Comparison of ENCODE assay signal across 8 mouse cellular contexts in the genomic region with DNA sequence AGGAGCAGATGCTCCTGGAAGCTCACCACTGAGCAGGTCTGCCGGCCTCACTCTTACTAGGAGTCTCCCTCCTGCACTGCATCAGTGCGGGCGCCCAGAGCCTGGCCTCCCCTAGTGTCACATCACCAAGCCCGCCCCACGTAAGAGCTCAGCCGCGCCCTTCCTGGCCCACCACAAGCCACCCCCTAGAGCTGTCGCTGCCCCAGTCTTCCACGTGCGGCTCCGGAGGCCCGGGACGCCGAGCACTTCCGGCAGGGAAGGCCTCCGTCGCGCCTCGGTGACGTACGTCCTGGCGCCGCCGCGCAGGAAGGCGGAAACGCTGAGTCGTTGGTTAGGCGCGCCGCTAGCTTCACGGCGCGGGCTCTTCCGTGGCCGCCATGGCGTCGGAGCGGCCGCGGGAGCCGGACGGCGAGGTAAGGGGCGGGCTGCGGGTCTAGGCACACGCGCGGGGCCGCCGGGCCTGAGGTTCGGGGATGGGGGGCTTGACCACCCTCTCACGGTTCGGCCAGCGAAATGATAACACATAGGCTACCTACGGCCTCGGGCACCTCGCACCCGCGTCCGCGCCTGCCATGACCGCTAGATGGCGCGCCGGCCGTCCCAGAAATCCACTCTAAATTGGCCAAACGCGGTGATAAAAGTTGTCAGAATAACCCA. TPM values are rescaled to one million over a fixed set of nuclear protein-coding genes. Genes with fewer than 3 reads are reported as not detected.
DNase-seq lines count a peak whose midpoint lies in the region; ATAC-seq and TF ChIP-seq lines count a peak whose summit lies in the region.

A gene (plus strand): TSS at position 290 of the 657 bp plus-strand sequence.

- H3K27me3 ChIP-seq in CH12.LX (replicated peaks) = no peaks in the 10 kb centered on the region
- H3K27me3 ChIP-seq in forebrain, embryonic 12.5 days = no peaks in the 10 kb centered on the region
- H3K27me3 ChIP-seq in heart, postnatal 0 days (ENCODE audit: control insufficient read depth, insufficient read depth, low read length) = no peaks in the 10 kb centered on the region
- no peaks in the 10 kb centered on the region for H3K27me3 ChIP-seq in liver, embryonic 16.5 days (ENCODE audit: control insufficient read depth, insufficient read depth, low read depth, low read length)
- no peaks in the 10 kb centered on the region for H3K27me3 ChIP-seq in neural tube, embryonic 13.5 days
- no peaks in the 10 kb centered on the region for H3K27me3 ChIP-seq in testis, adult 2 months (ENCODE audit: control insufficient read depth, insufficient read depth, low read length)

- ATAC-seq in forebrain, embryonic 12.5 days (ENCODE audit: low FRiP score) = peak; percentile 98
- ATAC-seq in heart, postnatal 0 days (ENCODE audit: insufficient read depth, low read depth) = peak; percentile 95
- peak; percentile 90 for ATAC-seq in liver, embryonic 16.5 days (ENCODE audit: low read depth)
- ATAC-seq in neural tube, embryonic 13.5 days (ENCODE audit: low read depth) = peak; percentile 97

- in situ Hi-C loops in CH12.LX (cut with MboI; ENCODE audit: low pct_ligation_motif_present, low pct_unique_long_range_greater_than_20kb, low sequenced_read_pairs) = no loop called here

- DNase-seq in CH12.LX (ENCODE audit: extremely low read depth) = peak; percentile 90
- DNase-seq in c-Kit-positive CD71-positive TER-119-negative erythroid progenitor cells, embryonic 14.5 days (ENCODE audit: low read depth) = peak; percentile 87
- DNase-seq in heart, postnatal 0 days (ENCODE audit: low spot score) = peak; percentile 88
- DNase-seq in kidney, postnatal 4 days = peak; percentile 96 to 97

- peaks cover 35 to 54% of the 10 kb centered on the region in 2 experiments for H3K36me3 ChIP-seq in CH12.LX (replicated peaks in 1 of 2; ENCODE audit: control insufficient read depth in 1 of 2, insufficient read depth in 1 of 2, low read length in 1 of 2)
- H3K36me3 ChIP-seq in forebrain, embryonic 12.5 days (replicated peaks) = peaks cover 39% of the 10 kb centered on the region
- peaks cover 41% of the 10 kb centered on the region for H3K36me3 ChIP-seq in heart, postnatal 0 days (replicated peaks; ENCODE audit: control insufficient read depth, insufficient read depth, low read length)
- H3K36me3 ChIP-seq in liver, embryonic 16.5 days (ENCODE audit: control insufficient read depth, insufficient read depth) = peaks cover 53% of the 10 kb centered on the region
- peaks cover 31% of the 10 kb centered on the region for H3K36me3 ChIP-seq in neural tube, embryonic 13.5 days
- H3K36me3 ChIP-seq in testis, adult 2 months (ENCODE audit: control insufficient read depth, insufficient read depth, low read length) = peaks cover 4% of the 10 kb centered on the region

- H3K4me3 ChIP-seq in CH12.LX (replicated peaks in 1 of 3; ENCODE audit: low read depth in 2 of 3, low read length in 2 of 3, poor library complexity in 1 of 3) = peak within 1 kb of the TSS; percentile 69 to 75 (median 74)
- peak within 1 kb of the TSS; percentile 67 for H3K4me3 ChIP-seq in forebrain, embryonic 12.5 days (replicated peaks)
- H3K4me3 ChIP-seq in heart, postnatal 0 days (ENCODE audit: low read depth, low read length) = peak within 1 kb of the TSS; percentile 94
- H3K4me3 ChIP-seq in liver, embryonic 16.5 days (ENCODE audit: low read depth, low read length) = peak within 1 kb of the TSS; percentile 83
- peak within 1 kb of the TSS; percentile 51 for H3K4me3 ChIP-seq in neural tube, embryonic 13.5 days
- H3K4me3 ChIP-seq in testis, adult 2 months (ENCODE audit: control insufficient read depth, low read depth, low read length) = peak within 1 kb of the TSS; percentile 96

- peak within 1 kb of the TSS; percentile 67 for H3K27ac ChIP-seq in CH12.LX (ENCODE audit: insufficient read depth, low read depth)
- H3K27ac ChIP-seq in forebrain, embryonic 12.5 days = peak within 1 kb of the TSS; percentile 76
- peak within 1 kb of the TSS; percentile 93 for H3K27ac ChIP-seq in heart, postnatal 0 days (ENCODE audit: low read depth)
- H3K27ac ChIP-seq in liver, embryonic 16.5 days (ENCODE audit: low read length) = peak within 1 kb of the TSS; percentile 86
- H3K27ac ChIP-seq in neural tube, embryonic 13.5 days (replicated peaks) = peak within 1 kb of the TSS; percentile 90
- H3K27ac ChIP-seq in testis, adult 2 months (ENCODE audit: control insufficient read depth, insufficient read depth, low read depth, low read length) = peak within 1 kb of the TSS; percentile 91

- TF ChIP-seq EP300 in CH12.LX (IDR thresholded peaks at IDR 0.05; ENCODE audit: low read length) = no peak
- TF ChIP-seq EP300 in heart, postnatal 0 days (IDR thresholded peaks at IDR 0.05; ENCODE audit: low read depth) = peak; percentile 61; the same call in 1 of the 2 replicates

- peak within 1 kb of the TSS; percentile 52 for H3K9ac ChIP-seq in CH12.LX (ENCODE audit: insufficient read depth, low read depth)
- H3K9ac ChIP-seq in forebrain, embryonic 12.5 days = peak within 1 kb of the TSS; percentile 68
- peak within 1 kb of the TSS; percentile 71 for H3K9ac ChIP-seq in heart, postnatal 0 days (replicated peaks; ENCODE audit: low read depth, low read length)
- peak within 1 kb of the TSS; percentile 89 for H3K9ac ChIP-seq in liver, embryonic 16.5 days (ENCODE audit: low read depth, low read length)
- peak within 1 kb of the TSS; percentile 75 for H3K9ac ChIP-seq in neural tube, embryonic 13.5 days

- TF ChIP-seq POLR2A in CH12.LX (IDR thresholded peaks at IDR 0.05; ENCODE audit: low read depth, low read length) = peak; percentile 84
- TF ChIP-seq POLR2A in testis, adult 2 months (IDR thresholded peaks at IDR 0.05; ENCODE audit: control insufficient read depth, low read depth, low read length) = peak; percentile 90

- H3K4me2 ChIP-seq in CH12.LX (ENCODE audit: insufficient read depth, low read depth, poor library complexity, severe bottlenecking) = peak within 1 kb of the TSS; percentile 65
- H3K4me2 ChIP-seq in forebrain, embryonic 12.5 days = peak within 1 kb of the TSS; percentile 81
- H3K4me2 ChIP-seq in heart, postnatal 0 days (ENCODE audit: low read depth, low read length) = peak within 1 kb of the TSS; percentile 77
- peak within 1 kb of the TSS; percentile 76 for H3K4me2 ChIP-seq in liver, embryonic 16.5 days (ENCODE audit: low read depth, low read length)
- peak within 1 kb of the TSS; percentile 75 for H3K4me2 ChIP-seq in neural tube, embryonic 13.5 days

- H3K4me1 ChIP-seq in CH12.LX (ENCODE audit: control insufficient read depth in 1 of 2, insufficient read depth in 2 of 2) = peaks cover 5 to 24% of the 10 kb centered on the region in 2 experiments
- H3K4me1 ChIP-seq in forebrain, embryonic 12.5 days = peaks cover 34% of the 10 kb centered on the region
- peaks cover 30% of the 10 kb centered on the region for H3K4me1 ChIP-seq in heart, postnatal 0 days (ENCODE audit: control insufficient read depth, insufficient read depth)
- H3K4me1 ChIP-seq in liver, embryonic 16.5 days (ENCODE audit: control insufficient read depth, low read depth, low read length) = peaks cover 27% of the 10 kb centered on the region
- H3K4me1 ChIP-seq in neural tube, embryonic 13.5 days (replicated peaks) = peaks cover 31% of the 10 kb centered on the region
- peaks cover 2% of the 10 kb centered on the region for H3K4me1 ChIP-seq in testis, adult 2 months (ENCODE audit: control insufficient read depth, insufficient read depth, low read length)

- dilution Hi-C loops in CH12.LX (cut with MboI; ENCODE audit: extremely low pct_ligation_motif_present, extremely low pct_unique_long_range_greater_than_20kb, low sequenced_read_pairs) = no loop called here

- peaks cover 57% of the 10 kb centered on the region for H3K79me2 ChIP-seq in CH12.LX (replicated peaks; ENCODE audit: control insufficient read depth, extremely low read depth, insufficient read depth, poor library complexity, severe bottlenecking)

- peak; percentile 48 to 81; a peak in 3 of 4 replicates for TF ChIP-seq CTCF in CH12.LX (conservative IDR thresholded peaks at IDR 0.05 in 1 of 2, IDR thresholded peaks at IDR 0.05 in 1 of 2; ENCODE audit: low read depth in 2 of 2, low read length in 2 of 2)
- peak; percentile 78 for TF ChIP-seq CTCF in heart, postnatal 0 days (IDR thresholded peaks at IDR 0.05; ENCODE audit: low read depth)
- TF ChIP-seq CTCF in testis, adult 2 months (IDR thresholded peaks at IDR 0.05; ENCODE audit: control insufficient read depth, insufficient read depth, insufficient replicate concordance, low read depth, low read length) = peak; percentile 83; the same call in 1 of the 2 replicates

- under 1% methylated on average over 68 of the region's 69 CpGs for WGBS in forebrain, embryonic 12.5 days
- under 1% methylated on average over 68 of the region's 69 CpGs for WGBS in heart, postnatal 0 days
- WGBS in liver, embryonic 16.5 days (ENCODE audit: insufficient replicate concordance) = under 1% methylated on average over 65 of the region's 69 CpGs
- WGBS in neural tube, embryonic 13.5 days = under 1% methylated on average over 69 of the region's 69 CpGs

- H3K9me3 ChIP-seq in CH12.LX (replicated peaks; ENCODE audit: low read length) = no peaks in the 10 kb centered on the region
- H3K9me3 ChIP-seq in forebrain, embryonic 12.5 days = no peaks in the 10 kb centered on the region
- no peaks in the 10 kb centered on the region for H3K9me3 ChIP-seq in heart, postnatal 0 days (replicated peaks; ENCODE audit: control insufficient read depth, low read length)
- no peaks in the 10 kb centered on the region for H3K9me3 ChIP-seq in liver, embryonic 16.5 days (replicated peaks; ENCODE audit: control insufficient read depth, low read length)
- H3K9me3 ChIP-seq in neural tube, embryonic 13.5 days = no peaks in the 10 kb centered on the region

- TF ChIP-seq RAD21 in CH12.LX (IDR thresholded peaks at IDR 0.05; ENCODE audit: low read depth, low read length) = peak; percentile 43

TF ChIP-seq in CH12.LX, 34 proteins besides CTCF, POLR2A, EP300 and RAD21 (continues in another document):
- TF ChIP-seq CHD2 (IDR thresholded peaks at IDR 0.05; ENCODE audit: low read length) (peak; percentile 42; the same call in 1 of the 2 replicates), SIN3A (IDR thresholded peaks at IDR 0.05; ENCODE audit: low read length) (peak; percentile 98), NRF1 (IDR thresholded peaks at IDR 0.05; ENCODE audit: low read depth, low read length) (peak; percentile 59), SMC3 (IDR thresholded peaks at IDR 0.05; ENCODE audit: low read depth, low read length) (peak; percentile 52), ETS1 (conservative IDR thresholded peaks at IDR 0.05; ENCODE audit: low read depth, low read length) (peak; percentile 30)

RNA-seq across cellular contexts. Expression of the gene that starts here (rescaled TPM):
- total RNA-seq in CH12.LX (2012; rRNA removed) (23.2 and 26.6 TPM in 2 replicates), CH12.LX (2014; rRNA removed) (22.9 and 24.4 TPM in 2 replicates)
- 25.6 and 28.8 TPM in 2 replicates for polyA plus RNA-seq in CH12.LX (2012; ENCODE audit: insufficient read length, low read depth)
- 31.6 and 34.5 TPM in 2 replicates for polyA plus RNA-seq in forebrain, embryonic 12.5 days (2016; fragmentation: Nextera tagmentation; extraction: Ambion mirVana)
- 15.1 and 29.8 TPM in 2 replicates for total RNA-seq in heart, postnatal 0 days (2014; rRNA removed; ENCODE audit: low replicate concordance)
- polyA plus RNA-seq in heart, postnatal 0 days (2015; fragmentation: Nextera tagmentation; extraction: Ambion mirVana) = 23.9 and 27.7 TPM in 2 replicates
- polyA plus RNA-seq in liver, embryonic 16.5 days (2015; fragmentation: Nextera tagmentation; extraction: Ambion mirVana) = 11.6 and 13.6 TPM in 2 replicates
- 30.4 and 38.1 TPM in 2 replicates for polyA plus RNA-seq in neural tube, embryonic 13.5 days (2015; fragmentation: Nextera tagmentation; extraction: Ambion mirVana)
- polyA plus RNA-seq in testis, adult 2 months (2012; rRNA removed) = 19.7 and 19.9 TPM in 2 replicates

Comparison
In these comparisons a context has a peak if more than half of its experiments do, and no peak if none do; other contexts are left out.
1. Peak in every context shown above with its lines: DNase-seq, ATAC-seq, H3K4me3 ChIP-seq and H3K27ac ChIP-seq.